Mouse (Mus musculus): ENCODE measurements around the gene Myo10.

The Myo10 gene

DNA sequence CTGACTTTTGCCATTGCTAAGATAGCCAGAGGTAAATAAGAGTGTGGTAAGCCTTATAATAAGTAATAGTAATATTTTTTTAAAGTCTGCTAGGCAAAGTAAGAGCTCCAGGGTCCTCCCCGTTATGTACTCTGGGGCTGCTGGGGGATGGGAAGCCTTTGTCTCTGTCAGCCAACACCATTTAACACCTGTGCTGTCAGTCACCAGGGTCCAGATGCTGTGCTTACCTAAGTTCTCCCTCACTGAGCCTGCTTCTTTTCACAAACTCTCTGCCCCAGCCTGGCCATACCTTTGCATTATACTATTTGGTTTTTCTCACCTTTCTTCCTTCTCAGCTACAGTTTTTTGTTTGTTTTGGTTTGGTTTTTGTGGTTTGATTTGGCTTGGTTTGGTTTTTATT is 175.6 kb downstream of the Myo10 start:
- DNase-seq (ENCODE audit: low read depth, low spot score) = no peak

DNA sequence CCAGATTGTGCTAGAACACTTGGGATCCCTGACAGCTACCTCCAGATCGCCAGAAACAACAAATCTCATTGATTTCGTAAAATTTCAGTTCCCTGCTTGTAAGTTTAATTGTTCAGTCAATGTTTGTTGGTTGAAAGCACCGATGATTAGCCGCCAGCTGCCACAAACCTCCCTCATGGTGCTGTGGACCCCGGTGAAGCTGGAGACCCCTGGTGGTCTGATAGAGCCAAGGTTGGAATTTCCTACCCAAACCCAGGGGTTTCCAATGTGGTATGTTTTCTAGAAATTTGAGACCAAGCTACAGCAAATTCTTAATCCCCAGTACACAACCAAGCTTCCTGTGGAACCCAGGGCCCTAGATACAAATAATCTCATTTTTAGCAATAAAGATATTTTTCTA is 179.4 kb downstream of the Myo10 start:
- no peak for DNase-seq (ENCODE audit: low read depth, low spot score)

DNA sequence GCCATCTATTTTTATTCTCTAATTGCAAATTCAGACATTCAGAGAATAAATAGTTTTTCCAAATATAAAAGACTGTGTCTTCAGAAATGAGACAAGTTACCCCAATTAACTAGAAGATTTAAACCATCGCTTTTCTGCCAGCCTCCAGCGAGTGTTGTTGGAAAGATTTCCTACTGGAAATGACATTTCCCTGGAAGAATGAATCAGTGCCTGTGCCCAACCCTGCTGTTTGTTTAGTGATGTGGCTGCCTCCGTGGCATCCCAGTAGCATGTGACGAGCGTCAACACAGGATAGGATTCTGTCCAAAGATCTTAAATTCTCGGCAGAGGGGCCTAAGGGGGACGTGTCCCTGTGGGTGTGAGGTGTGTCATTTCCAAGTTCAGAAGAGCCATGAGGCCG is 179.9 kb downstream of the Myo10 start:
- DNase-seq (ENCODE audit: low read depth, low spot score) = no peak

DNA sequence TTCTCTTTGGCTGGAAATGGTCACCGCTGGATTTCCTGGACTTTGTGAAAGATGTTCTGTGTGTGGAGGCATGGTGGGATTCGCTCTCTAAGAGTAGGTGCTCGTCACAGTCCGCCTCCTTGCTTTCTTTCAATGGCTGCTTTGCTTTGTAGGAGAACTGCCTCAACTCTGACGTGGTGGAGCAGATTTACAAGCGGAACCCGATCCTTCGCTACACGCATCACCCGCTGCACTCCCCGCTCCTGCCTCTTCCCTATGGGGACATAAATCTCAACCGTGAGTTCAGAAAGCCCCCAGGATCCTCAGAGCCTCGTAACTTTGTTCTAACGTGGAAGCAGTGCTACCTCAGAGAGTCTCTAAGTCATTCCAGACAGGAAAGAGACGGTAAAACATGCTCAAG is 180.8 kb downstream of the Myo10 start:
- peak; percentile 27 for DNase-seq (ENCODE audit: low read depth, low spot score)

DNA sequence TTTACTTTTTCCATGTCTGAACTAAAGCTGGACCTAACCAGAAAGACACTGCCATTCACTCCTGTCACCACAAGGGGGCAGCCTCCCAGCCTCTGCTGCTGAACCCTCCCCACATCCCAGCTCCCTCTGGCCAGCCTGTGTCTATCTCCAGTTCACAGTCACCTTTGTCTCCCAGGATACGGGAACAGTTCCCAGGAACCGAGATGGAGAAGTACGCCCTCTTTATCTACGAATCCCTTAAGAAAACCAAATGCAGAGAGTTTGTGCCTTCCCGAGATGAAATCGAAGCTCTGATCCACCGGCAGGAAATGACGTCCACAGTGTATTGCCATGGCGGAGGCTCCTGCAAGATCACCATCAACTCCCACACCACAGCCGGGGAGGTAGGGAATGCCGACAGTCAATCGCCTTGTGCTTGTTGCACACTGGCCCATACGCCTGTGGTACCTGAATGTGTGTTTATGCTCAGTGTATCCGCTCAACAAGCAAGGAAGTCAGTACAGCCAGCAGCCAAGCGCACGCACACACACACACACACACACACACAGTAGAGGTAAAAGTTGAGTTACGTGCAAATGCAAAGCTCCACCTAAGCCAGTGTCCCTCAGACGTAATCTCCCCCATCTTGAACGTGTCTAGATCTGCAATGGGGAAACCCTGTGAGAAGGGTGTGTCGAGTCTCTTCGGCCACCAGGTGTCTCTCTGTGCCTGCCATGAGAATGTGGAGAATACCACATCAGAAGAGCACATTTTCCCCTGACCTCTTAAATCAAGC is 183.2 kb downstream of the Myo10 start:
- peak; percentile 52 for DNase-seq (ENCODE audit: low read depth, low spot score)

DNA sequence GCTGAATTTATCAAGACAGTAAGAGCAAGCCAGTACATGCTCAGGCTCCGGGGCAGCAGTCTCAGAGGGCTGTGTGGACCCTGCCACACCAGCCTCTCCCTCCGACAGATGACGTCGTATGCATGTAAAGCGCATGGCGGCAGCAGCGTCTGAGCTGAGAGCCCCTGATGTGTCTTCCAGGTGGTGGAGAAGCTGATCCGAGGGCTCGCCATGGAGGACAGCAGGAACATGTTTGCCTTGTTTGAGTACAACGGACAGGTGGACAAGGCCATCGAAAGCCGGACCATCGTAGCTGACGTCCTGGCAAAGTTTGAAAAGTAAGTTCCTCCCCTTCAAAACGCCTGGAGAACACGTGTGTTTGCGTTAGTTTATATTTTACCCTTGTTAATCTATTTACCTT is 184.0 kb downstream of the Myo10 start:
- no peak for DNase-seq (ENCODE audit: low read depth, low spot score)

DNA sequence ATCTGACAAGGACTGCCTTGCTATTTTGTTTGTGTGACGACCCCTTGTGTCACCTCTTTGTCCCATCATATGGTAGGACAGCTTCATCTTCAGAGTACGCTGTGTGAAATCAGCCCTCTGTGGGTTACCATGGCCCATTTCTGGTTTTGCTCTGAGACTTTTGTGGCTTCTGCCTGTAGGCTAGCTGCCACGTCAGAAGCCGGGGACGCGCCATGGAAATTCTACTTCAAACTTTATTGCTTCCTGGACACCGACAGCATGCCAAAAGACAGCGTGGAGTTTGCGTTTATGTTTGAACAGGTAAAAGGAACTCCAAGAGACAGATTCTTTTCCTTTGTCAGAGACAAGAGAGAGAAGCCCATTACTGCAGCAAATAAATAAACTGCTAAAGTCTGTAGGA is 184.6 kb downstream of the Myo10 start:
- no peak for DNase-seq (ENCODE audit: low read depth, low spot score)

DNA sequence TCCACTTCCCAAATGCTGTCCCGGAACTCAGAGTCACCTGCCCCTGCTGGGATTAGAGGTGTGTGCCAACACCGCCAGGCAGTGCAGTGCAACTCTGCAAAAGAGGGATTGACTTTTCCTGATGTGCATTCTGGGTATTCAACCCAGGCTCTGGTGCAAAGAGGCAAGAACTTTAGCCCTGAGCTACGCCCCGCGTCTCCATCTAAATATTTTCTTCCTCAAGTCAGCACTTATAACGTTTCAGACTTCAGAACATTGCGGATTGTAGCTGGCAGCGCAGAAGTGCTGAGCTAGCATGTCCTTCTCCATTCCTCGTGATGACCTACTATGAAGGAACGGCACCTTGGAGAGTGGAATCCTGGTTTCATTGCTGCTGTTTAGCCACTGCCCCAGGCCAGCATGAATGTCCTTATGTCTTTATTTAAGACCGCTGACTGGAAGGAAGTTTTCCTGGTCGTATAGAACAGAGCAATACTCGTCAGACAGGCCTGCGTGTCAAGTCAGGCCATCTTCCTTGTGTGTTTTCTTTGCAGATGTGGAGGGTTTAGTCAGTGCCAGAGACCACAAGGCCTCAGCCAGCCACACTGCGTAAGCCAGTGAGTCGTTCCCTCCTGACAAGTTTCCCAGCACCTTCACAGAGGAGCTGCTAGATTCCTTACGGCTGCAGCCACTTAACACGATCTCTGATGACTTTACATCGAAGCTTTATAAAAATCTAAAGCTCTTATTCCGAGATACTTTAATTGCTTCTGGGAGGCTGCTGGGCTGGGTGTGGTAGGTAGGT is 186.5 kb downstream of the Myo10 start:
- no peak for DNase-seq (ENCODE audit: low read depth, low spot score)

DNA sequence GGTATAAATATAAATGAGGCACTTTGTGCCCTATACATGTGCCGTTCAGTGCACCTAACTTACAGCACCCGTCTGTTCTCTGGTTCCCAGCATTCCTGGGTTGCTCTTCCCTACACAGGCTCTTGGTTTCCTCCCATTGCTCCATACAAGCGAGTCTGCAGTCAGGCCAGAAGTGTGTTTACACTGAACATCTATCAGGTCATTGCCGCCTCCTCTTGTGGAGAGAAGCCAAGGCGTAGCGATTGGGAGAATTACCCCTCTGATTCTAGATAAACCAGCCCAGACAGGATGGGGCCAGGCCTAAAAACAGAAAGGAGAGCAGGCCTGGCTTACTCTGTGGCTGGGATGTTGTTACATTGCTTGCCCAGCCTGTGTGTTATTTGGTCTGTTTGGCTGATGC is 187.3 kb downstream of the Myo10 start:
- no peak for DNase-seq (ENCODE audit: low read depth, low spot score)

DNA sequence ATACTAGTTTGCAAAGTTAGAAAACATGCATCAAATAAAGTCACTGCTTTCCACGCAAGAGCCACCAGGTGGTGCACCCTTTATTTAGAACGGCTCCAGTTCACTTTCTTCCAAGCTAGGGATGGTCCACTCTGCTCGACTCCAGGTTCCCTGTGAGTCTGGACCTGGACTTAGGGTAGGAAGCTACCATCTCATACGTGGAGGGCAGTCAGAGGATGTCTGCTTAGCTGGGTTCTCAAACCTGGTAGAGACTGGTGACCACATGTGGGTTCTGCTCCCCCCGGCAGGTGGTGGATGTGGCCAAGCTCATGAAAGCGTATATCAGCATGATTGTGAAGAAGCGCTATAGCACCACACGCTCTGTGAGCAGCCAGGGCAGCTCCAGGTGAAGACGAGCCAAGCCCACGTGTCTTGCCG is 189.5 kb downstream of the Myo10 start:
- DNase-seq (ENCODE audit: low read depth, low spot score) = no peak

DNA sequence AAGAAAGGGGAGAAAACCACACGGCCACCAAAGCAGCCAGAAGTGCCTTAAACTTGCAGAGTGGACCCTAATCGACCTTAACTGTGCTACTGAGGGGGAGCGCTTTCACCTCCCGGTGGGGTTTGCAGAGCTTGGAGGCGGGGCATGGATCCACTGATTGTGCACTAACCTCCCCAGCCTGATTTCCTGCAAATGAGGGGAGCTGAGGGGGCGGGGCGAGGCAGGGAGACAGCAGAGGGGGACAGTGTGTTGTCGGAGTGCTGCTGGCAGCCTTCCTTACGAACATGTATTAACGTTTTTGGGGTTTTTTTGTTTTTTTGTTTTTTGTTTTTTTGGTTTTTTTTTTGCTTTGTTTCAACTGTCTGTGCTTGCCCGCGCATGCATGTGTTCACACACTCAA is 190.2 kb downstream of the Myo10 start:
- no peak for DNase-seq (ENCODE audit: low read depth, low spot score)

DNA sequence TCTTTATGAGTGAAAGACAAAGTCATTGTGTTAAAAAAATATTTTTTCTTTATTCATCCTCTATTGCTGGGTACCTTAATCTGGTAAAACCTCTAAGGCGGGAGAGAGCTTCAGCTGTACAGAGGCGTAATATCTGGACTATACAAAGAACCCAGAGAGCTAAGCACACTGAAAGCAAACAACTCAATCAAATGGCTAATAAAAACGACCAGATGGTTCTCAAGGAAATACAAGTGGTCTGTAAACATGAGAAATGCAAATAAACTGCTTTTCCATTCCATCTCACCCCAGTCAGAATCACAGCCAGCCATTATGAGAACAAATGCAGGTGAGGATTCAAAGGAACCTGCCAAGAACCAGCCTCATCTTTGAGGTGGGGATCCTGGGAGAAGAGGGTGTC is 192.2 kb downstream of the Myo10 start:
- no peak for DNase-seq (ENCODE audit: low read depth, low spot score)

DNA sequence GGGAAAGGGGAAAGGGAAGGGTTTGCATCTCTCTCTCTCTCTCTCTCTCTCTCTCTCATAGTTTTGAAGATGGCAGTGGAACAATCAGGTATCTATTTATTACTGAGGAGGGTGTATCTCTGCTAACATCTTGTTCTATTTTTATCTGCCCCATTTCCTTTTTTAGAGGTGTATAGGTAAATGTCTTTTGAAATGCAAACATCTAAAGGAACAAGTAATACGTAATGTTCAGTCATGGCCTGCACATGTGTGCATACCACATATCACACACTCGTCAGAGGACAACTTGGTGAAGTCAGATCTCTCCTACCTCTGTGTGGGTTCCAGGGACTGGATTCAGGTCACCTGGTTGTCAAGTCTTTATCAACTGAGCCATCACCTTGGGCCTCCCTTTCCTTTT is 194.9 kb downstream of the Myo10 start:
- DNase-seq (ENCODE audit: low read depth, low spot score) = no peak

DNA sequence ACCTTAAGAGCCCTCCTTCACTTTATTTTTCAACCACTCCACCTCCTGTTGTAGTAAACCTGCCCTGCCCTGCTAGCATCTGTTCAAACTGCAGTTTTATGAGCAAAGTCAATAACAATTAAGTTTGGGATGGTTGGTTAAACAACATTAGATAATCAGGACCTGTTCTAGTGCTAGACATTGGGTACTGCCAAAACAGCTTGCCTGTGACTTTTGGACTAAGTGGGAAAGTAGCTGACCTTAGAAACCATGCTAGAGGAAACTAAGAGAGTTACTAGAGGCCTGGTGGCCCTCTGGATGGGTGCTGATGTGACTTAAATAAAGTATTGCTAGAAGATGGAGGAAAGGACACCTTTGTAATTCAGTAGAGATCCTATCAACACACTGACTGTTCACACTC is 199.7 kb downstream of the Myo10 start:
- DNase-seq (ENCODE audit: low read depth, low spot score) = no peak

DNA sequence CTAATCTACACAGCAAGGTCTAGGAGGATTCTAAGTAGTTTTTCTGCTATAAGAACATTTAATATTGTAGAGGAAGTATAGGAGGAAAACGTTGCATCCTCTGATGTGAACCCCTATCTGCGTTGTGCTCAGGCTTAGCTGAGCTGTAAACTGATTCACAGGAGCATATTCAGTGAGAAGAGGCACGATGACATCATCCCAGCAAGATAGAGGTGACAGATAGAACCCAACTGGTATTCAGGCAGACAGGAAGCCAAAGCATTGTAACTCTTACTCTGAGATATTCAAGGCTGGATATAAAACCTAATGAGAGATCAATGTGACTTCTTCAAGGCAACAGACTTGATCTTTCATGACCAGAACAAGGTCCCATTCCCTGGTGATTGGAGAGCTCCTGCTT is 200.3 kb downstream of the Myo10 start:
- no peak for DNase-seq (ENCODE audit: low read depth, low spot score)

DNA sequence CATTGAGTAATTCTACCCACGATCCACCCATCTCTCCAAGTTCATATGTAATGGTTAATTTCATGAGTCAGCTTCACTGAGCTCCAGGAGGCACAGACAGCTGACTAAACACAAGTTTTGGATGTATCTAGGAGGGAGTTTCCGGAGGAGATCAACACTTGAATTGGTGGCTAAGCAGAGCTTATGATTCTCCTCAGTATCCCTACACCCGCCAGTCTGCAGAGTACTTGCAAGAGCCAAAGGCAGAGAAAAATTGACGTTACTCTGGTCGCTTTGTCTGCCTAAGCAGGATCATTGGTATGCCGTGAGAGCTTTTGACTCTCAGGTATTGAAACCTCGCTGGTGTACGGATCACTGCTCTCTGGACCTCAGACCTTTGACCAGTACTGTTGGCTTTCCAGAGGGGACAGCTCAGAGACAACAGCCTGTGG is 204.2 kb downstream of the Myo10 start:
- no peak for DNase-seq (ENCODE audit: low read depth, low spot score)

DNA sequence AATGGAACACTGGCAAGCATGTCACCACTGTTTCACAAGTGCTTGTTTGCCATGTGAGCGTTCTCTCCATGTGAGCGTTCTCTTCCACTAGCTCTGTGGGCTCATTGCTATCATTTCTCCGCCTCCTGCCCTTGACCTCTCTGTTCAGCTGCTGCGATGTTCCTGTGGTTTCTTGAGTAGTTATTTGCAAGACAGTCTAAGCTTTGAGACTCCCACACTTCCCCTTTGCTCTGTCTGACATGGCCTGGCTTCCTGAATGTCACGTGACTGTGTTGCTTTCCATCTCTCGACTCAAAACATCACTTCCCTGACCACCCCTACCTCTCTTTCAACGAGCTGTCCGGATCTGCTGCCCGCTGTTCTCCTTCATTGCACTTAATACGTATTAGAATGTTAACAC is 206.1 kb downstream of the Myo10 start:
- DNase-seq (ENCODE audit: low read depth, low spot score) = no peak

DNA sequence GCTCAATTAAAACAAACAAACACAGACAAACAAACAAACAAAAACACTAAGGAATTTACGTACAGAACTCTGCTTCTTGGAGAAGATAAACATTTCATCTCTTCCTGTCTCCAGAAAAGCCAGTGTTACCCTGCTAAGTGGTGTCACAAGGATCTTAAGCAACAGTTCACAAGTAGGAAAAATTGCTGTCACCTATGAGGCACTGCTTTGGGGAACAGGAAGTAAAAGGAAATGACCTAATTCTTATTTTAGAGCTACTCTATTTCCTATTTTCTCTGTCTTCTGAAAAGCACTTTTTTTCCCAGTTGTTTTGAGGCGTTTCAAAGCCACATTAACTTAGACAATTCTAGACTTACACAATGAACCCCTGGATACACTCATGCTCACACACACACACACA is 208.1 kb downstream of the Myo10 start:
- DNase-seq (ENCODE audit: low read depth, low spot score) = no peak

DNA sequence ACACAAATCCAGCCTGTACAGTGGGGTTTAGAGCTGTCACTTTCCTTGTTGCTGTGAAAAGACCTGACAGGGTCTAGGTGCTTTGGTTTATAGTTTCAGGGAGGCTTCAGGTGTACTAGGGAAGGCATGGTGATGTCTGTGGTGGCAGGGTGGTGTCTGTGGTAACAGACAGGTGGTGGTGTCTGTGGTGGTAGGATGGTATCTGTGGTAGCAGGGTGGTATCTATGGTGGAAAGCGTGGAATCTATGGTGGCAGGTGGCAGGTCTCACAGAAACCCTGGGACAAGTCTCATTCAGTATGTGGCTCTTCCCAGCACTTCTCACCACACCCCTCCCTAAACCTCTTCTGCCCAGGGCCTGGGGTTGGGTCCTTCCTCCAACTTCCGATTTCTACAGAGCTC is 212.0 kb downstream of the Myo10 start:
- DNase-seq (ENCODE audit: low read depth, low spot score) = no peak

DNA sequence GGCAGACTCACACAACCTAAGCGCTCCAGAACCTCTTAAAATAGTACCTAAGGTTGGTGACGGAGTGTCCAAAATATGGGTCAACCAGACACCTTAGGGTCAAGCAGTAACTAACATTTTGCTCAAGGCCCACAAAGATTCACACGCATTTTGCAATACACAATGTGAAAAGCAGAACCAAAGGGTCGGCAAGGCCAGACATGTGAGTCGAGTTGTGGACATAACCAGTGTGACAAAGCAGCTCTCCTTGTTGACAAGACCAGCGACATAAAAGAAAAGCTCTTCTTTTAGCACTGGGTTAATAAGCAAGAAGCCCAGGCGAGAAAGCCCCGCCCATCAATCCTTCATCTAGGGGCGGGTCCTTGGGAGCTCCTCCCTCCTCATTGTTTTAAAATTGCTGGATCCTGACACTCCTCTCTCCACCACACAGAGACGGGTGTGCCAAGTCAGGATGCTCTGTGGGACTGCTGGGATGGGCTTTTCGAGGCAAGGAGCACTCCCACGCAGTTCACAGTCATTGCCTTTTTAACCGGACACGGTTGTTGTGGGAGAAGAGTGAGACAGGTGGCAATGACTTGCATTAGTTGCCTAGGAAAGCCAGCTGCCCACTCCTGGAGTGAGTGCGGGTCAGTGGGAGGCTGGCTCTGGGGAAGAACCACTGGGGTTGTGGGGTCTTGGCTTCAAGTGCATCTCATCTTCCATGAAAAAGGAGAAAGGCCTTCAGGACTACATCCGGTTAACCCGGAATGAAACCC is 212.8 kb downstream of the Myo10 start:
- DNase-seq (ENCODE audit: low read depth, low spot score) = no peak

DNA sequence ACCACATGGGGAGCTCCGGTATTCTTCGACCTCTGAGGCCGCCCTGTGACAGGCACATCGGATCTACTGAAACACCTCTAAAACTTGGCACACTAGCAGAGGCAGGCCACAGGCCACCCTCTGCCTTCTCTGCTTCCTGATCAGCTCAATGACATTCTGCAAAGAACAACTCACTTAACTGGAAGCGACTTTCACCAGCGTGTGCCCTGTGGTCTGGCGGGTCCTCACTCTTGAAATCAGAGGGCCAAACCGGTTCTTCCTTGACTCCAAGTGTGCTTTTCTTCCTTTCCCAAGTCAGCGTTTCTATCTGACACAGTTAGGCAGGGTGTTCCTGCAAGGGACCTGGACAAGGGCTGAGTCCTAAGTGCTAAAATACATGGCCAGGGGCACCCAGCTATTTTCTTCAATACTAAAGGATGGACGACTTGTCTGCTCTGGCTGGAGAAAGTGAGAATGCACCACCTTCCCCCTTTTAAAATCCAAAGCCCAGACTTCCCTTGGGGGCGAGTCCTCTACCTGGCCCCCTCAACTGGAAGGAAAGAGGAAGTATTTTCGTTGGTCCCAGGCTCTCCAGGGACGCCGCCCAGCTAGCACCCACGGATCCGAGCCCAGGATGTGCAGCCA is 220.2 kb downstream of the Myo10 start:
- DNase-seq (ENCODE audit: low read depth, low spot score) = no peak

Measured in forelimb bud, embryonic 11.5 days (tissue).